Mouse (Mus musculus): ENCODE measurements around the gene Ptpn5. TPM values are rescaled to one million over a fixed set of nuclear protein-coding genes. Genes with fewer than 3 reads are reported as not detected.

The Ptpn5 gene
- total RNA-seq, 2 experiments from 2014 or later: not detected

DNA sequence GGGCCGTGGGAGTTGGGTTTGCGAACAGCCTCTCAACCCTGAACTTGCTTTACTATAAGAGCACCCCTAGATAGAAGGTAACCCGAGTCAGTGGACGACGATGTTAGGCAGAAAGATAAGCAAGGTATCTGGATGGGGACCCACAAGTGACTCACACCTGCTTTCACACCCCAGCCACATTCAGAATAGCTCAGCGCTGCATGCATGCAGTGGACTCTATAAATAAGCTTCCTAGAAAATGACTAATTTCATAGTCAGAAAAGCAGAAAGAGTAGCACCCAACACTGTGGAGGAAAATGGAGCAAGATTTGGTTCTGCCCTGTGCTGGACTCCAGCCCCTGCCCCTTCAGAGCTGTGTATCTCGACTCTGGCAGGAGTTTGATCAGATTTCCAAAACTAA, 20.1 kb downstream of the Ptpn5 start:
- intact Hi-C loops (cut with DNase I): no loop called here
- no peak for DNase-seq

DNA sequence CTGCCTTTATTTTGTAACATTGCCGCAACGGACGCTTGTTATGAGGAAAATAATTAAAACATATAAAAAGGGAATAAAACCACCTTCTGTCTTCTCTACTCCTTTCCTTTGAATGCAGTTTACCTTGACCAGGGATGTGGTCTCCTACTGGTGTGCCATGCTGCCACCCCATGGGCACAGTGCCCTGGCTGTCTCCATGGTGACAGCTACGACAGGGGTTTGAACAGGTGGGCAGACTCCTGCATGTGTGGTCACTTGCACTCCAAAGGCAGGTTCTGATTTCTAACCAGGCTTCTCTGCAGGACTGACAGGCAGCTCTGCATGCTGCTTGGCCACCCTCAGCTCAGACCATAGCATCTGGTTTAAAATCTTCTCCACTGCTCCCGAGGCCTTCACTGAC, 21.4 kb downstream of the Ptpn5 start:
- intact Hi-C loops (cut with DNase I): no loop called here
- DNase-seq: no peak

DNA sequence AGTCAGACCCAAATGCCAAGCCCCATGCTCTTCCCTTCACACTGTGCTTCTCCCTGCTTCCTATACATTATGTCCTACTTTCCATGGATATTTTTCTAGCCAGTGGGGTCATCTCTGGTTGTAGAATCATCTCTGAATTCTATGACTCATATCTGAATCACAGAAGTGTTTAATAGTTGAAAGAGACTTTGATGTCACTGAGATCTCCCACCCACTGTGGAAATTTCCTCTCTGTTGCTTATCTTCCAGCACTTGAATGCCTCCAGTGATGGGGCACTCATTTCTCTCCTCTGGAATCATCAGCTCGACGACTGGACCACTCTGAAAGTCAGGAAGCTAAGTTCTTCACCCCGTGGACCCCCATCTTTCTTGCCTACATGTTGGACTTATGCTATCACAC, 22.4 kb downstream of the Ptpn5 start:
- DNase-seq: no peak
- intact Hi-C loops (cut with DNase I): no loop called here

DNA sequence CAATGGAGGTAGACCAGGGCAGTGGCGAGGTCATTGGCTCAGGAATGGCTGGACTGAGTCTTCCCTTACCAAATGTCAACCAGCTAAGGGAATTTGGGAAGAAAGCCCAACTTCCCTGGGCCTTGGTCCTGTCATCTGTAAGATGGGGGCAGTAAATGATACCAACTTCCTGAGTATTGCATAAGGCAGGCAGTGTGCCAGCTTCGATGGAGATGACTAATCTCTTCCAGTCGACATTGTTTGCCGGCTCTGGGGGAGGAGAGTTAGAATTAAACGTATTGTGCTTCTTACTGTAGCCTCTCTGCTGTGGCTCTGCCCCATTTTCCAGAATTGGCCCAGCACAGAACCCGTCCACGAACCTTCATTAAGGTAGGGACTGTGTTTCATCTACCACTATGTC, 23.0 kb downstream of the Ptpn5 start:
- intact Hi-C loops (cut with DNase I): no loop called here

DNA sequence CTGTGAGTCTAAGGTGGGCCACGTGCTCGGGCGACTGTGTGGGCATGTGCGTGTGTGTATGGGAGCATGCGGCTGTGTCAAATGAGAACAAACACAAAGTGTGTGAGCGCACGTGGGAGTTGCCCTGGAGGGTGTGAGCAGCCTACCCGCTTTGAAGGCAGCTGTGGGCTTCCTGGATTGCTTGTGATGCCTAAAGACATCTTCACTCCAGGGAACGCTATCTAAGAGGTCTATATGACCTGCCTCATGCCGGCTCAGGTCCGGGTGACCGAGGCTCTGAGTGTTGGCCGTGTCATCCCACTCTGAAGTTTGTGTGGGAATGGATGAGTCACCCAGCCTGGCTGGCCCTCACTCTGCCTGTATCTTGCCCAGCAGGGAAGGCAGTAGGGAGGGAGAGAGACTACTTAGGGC, 24.7 kb downstream of the Ptpn5 start:
- DNase-seq: no peak
- intact Hi-C loops (cut with DNase I): no loop called here

More for the DNA sequence above, 23.0 kb downstream of the Ptpn5 start:
- no peak for DNase-seq

DNA sequence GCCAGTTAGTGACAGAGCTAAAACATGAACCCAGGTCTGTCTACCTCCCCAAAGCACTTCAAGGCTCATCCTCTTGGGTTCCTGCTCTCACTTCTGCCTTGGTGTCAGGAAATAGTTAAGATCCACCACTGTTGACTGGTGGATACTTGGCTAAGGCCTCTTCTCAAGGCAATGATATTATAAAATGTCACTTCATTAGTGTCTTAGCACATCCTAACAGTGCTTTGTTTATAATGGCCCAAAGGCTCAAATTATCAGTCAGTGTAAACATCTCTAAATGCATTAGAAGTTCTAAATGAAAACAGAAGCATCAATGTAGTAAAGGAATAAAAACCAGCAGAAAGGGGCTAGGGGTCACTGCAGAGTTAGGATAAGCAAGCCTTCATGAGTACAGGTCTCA, 26.5 kb downstream of the Ptpn5 start:
- no peak for DNase-seq
- intact Hi-C loops (cut with DNase I): no loop called here

DNA sequence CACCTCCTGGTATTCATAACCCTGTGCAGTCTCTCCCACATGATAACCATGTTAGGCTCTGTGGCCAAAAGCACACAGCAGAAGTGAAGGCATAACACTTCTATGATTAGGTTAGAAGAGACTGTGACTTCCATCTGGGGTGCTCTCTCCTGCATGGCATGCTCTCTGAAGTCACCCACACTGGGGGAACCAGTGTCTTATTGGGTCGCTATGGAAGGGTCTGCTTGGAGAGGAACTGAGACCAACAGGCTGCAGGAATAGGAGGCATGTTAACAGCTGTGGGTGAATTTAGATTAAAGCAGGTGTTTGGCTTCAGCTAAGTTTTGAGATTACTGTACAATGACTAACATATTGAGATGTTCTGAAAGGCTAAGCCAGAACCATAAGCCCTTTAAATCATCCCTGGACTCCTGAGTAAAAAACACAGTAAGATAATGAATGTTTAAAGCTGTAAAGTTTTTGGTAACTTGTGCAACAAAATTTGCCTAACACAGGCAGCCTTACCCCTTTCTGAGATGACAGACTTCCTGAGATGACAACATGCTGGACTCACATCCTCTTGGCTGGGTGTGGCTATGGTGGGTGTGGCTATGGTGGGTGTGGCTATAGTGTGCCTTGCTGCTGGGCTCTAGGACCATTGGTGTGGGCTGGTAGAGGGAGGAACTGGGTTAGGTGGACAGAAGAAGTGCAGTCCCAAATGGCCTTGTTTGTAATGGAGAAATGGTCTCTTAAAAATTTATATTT, 29.6 kb downstream of the Ptpn5 start:
- no peak for DNase-seq
- intact Hi-C loops (cut with DNase I): no loop called here

DNA sequence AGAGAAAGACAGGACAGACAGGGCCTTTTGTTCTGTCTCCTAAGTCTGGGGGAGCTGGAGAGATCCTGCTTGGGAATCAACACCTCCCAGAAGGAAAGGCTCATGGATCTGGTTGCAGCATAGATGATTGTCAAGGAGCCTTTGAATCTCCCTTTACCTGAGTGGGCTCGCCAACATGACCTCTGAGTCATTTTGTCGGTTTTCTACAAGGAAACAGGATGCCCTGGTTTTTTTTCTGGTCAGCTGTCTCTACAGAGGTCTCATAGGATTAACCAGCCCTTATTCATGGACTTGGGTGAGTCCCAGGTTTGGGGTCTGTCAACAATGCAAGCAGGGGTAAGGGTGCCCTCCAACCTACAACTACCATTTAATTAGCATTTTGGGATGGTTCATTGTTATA, 30.5 kb downstream of the Ptpn5 start:
- intact Hi-C loops (cut with DNase I): no loop called here
- no peak for DNase-seq

DNA sequence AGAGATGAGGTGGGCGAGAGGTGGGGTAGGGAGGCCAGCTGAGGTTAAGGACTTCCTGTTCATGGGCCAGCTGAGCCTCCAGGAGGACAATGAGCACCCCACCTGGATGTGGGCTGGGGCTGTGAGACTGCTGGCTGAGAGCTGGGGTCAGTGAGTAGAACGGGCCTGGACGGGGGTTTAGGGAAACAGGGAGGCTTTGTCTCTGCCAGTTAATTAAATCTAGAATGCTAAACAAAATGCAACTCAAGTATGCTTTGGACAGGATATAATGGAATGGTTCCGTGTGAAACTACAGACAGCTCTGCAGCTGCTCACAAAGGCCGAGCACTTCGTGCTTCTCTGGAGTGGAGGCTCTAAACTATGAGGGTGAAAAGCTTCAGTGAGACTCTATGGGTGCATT, 32.9 kb downstream of the Ptpn5 start:
- intact Hi-C loops (cut with DNase I): no loop called here
- DNase-seq: no peak

DNA sequence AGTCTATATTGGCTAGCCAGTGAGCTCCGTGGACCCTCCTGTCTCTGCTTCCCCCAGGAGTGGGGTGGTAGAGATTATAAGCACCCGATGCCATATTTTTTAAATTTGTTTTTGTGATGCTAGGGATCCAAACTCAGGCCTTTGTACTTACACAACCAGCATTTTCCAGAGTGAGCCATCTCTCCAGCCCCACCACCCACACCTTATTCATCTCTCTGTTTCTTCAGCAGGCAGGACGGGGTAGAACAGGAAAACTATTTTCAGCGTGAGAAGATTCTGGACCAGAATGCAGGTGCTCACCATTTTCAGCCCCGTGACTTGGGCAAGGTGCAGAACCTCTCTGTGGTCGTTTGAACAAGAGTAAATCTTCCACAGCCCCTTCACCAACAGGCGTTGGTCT, 34.2 kb downstream of the Ptpn5 start:
- intact Hi-C loops (cut with DNase I): no loop called here
- DNase-seq: no peak

DNA sequence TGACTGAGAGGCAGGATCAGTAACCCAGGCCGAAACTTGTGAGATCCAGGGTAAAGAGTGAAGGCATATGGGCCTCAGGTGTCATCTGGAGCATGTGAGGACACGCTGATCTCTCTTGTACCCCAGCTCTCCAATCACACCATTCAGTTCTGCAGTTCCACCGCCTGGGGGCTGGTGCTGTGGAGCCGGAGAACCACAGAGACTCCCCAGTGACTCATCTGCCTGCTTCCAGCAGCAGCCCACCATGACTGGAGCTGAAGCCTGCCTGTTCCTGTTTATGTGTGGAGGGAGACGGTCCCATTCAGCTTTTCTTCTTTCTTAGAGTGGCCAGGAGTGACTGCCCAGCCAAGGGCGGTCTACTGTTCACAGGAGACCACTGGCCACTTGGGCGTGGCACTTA, 35.4 kb downstream of the Ptpn5 start:
- intact Hi-C loops (cut with DNase I): no loop called here
- DNase-seq: no peak

DNA sequence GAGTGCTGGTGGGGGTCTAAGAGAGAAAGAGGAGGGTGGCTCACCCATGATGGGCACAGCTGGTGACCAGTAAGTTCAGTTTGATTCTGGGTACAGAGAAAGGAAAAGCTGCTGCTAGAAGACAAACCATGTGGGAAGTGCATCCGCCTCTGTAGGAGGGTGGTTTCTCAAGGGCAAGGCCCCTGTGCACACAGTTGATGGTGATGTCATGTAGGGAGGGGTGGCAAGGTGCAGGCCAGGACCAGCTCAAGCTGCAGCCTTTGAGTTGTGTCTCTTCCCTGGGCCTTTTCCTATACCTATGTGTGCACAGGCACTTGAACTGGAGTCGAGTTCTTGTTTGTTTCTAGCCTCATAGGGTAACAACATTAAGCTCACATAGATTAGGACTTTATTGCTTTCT, 38.5 kb downstream of the Ptpn5 start:
- intact Hi-C loops (cut with DNase I): no loop called here
- DNase-seq: no peak

DNA sequence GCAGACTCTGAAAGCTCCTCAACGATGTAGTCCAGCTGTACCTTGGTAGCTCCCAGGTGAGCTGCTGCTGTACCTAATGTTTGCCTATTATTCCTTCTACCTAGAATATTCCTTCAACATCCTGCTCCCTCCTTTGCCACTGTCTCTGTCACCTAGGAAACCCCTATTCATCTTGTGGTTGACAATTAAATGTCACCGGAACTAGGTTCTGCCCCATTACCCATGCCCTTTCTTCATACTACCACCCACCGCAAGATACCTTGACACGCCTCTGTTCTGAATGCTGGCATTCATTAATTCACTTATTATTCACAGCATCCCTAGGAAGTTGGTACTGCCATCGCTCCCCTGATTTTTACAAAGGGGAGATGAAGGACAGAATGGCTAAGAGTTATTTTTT, 39.5 kb downstream of the Ptpn5 start:
- no peak for DNase-seq
- intact Hi-C loops (cut with DNase I): no loop called here

DNA sequence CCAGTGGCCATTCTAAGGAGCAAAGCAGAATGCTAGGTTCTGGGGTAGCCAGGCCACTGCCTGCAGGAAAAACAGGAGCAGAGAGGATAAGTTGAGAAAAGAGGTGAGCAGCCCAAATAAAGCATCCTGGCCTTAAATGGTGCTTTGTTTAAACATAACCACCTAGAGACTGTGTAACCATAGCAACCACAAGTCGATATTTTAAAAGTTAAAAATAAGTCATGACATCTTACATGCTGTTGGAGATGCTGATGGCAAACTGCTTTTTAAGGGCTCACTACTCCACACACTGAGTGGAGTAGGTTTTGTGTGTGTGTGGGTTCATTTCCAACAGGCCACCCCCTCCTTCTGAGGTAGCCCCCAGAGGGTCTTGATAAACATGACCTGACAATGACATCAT, 48.4 kb downstream of the Ptpn5 start:
- intact Hi-C loops (cut with DNase I): no loop called here
- no peak for DNase-seq

DNA sequence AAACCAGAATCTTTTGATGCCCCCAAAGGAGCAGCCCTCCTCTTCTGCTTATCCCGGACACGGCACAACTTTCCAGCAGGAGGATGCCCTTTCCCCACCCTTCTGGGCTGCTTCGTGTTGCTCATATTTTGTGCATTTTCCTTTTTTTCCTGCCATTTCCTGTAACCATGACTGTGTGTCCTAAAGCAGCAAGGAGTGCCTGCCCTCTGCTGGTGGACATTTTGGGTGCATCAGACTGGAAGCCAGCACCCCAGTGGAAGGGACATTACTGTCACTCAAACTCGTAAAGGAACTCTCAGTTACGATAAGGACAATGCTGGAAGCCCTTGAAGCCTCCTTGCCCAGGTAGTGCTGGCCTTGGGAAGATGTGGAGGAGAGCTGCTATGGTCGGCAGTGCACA, 52.2 kb downstream of the Ptpn5 start:
- peak; percentile 79 to 81 for DNase-seq
- intact Hi-C loops (cut with DNase I): loop anchor here (1.0 kb wide), 4 partner anchors 31 to 118 kb away; partner anchors contain the start of gene Tmem86a

DNA sequence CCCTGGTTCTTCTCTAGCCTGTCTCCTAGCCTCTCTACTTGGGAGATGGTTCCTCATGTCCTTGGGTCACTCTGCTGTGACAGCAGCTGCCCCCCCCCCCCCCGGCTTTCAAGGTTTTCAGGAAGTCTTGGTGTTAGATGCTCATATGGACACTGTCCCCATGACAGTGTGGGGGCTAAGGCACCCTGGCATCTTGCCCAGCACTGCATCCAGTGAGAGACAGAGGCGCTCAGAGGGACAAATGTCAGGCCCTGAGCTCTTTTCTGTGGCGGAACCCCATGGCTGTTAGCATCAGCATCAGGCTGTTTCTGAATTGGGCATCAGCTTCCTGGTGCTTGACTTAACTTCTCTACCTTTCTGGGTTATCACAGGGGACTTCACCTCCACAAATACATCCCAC, 52.6 kb downstream of the Ptpn5 start:
- intact Hi-C loops (cut with DNase I): loop anchor here (1.0 kb wide), 4 partner anchors 31 to 118 kb away; partner anchors contain the start of gene Tmem86a

DNA sequence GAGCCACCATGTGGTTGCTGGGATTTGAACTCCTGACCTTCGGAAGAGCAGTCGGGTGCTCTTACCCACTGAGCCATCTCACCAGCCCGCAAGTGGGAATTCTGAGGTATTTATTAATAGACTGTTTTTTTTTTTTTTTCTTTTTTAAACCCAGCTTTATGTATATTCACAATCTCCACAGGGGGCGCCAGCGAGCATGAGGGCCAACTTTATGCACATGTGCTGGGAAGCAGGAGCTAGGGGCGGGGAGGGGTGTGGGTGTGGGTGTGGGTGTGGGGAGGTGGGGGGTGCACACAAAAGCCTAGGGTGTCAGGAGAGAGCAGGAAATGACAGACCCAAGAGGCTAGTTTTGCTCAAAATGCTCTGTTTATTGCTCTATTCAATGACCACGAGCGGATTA, 56.0 kb downstream of the Ptpn5 start:
- peak in 1 of 2 experiments; percentile 48 for DNase-seq

More for the DNA sequence above, 52.6 kb downstream of the Ptpn5 start:
- DNase-seq: peak in 1 of 2 experiments; percentile 14

DNA sequence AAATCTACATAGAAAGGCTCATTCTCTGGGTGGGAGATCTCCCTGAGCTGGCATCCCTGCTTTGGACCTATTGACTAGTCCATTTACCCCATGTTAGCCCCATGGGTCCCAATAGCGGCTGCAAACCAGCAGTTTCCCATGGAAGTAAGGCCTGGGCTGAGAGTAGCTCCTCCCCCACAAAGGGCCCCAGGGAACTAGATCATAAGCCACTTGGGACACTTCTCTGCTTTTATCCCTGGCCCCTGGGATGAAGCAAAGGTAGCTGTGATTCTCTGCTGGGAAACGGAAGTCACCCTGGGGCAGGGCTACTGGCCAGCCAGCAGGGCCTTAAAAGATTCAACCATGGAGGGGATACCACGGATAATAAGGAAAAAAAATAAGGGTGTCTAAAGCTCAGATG, 56.8 kb downstream of the Ptpn5 start:
- no peak for DNase-seq
- intact Hi-C loops (cut with DNase I): no loop called here

More for the DNA sequence above, 56.0 kb downstream of the Ptpn5 start:
- intact Hi-C loops (cut with DNase I): no loop called here

DNA sequence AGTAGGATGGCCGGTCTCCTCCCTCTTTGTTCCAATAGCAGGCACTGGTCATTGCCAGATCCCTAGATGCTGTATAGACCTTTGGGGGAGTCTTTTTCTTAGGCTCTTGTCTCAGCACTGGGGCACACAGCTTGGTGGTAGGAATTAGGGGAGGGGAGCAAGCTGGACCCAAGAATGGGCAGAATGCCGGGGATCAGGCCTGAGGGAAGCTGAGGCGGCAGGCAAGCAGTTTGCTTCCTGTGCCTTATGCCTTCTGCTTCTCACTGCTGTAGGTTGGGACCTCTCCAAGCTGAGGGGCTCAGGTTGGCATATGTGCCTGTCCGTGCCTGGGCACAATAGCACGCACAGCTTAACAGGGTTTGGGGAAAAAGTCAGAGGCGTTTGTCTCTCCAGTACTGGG, 57.3 kb downstream of the Ptpn5 start:
- intact Hi-C loops (cut with DNase I): no loop called here
- DNase-seq: no peak

DNA sequence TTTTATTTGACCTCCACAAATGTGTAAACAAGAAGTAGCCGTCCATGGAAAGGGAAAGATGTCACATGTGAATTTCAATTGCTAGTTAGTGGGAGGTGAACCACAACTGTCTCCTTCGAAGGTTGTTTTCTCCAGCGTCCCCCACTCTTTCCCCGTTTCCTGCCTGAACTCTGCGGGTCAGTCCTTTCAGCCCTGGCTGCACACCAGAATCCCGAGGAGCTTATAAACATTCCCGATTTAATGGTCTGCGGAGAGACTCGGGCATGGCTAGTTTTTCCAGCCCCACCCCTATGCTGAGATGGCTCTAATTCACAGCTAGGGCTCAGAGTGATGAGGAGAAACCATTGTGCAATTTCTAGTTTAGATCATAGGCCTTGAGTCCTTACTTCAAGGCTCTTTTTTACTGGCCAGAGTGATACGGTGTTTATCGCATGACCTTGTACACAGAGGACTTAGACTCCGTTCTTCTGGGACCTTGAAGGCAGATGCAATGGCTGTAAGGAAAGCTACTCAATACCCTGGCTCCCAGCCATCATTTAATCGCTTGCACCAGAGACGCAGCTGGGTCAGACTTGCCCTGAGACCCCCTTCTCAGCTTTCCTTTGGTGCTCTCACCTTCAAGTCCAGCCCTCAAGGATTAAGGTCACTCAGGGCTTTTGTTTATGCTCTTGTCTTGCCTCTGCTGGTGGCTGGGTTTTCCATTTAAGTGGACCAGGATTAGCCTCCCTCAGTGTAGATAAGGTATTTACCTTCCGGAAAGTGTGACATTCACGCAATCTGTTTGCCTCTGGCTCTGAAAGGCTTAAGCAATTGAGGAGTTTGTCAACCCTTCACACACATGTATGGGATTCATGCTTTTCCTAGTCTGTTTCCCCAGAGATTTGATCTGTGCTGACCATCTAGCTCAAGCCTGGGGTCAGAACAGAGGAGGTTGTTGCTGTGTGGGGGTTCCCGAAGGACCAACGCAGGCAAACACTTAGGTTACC, 59.7 kb downstream of the Ptpn5 start:
- intact Hi-C loops (cut with DNase I): loop anchor here (2.0 kb wide), 1 partner anchor 21 kb away; no protein-coding TSS in a partner anchor
- no peak for DNase-seq

DNA sequence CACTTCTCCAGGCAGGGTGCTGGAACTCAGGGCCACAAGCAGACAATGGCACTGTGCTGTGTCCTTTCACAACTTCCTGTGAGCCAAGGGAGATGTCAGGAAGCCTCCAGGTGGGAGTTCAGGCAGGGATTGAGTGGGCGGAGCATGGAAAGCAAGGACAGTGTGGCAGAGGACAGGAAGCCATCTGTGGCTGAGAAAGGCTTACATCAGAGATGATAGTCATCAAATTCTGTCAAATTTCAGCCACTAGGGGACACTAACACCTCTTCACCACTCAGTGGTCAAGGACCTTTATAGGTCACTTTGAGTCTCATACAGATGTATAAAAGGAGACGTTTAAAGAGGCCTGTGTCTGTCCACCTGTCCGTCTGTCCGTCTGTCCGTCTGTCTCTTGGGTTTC, 60.9 kb downstream of the Ptpn5 start:
- no peak for DNase-seq
- intact Hi-C loops (cut with DNase I): loop anchor here (2.0 kb wide), 1 partner anchor 20 kb away; no protein-coding TSS in a partner anchor
